Mouse (Mus musculus) induced T-regulatory cell, adult 2 months (primary cell): ENCODE results near the gene Rpl31.

Experiments used
- DNase-seq: peaks from one replicate; pipeline ENCODE4 v3.0.0-alpha.2; 2012; ENCODE audit warnings: low read depth

Gene Rpl31

GRCm38 (mm10) chr1:39367601-39368266, at the start of gene Rpl31:
Gene Rpl31, plus strand, starts transcription at chr1:39367842.
- DNase-seq = peak; percentile 97

GRCm38 (mm10) chr1:39317935-39318334, 49.7 kb upstream of the Rpl31 start:
- no peak for DNase-seq

- DNase-seq = no peak
Measured at GRCm38 (mm10) chr1:39318870-39319269, 48.8 kb upstream of the Rpl31 start.

GRCm38 (mm10) chr1:39321954-39322353, 45.7 kb upstream of the Rpl31 start:
- no peak for DNase-seq

GRCm38 (mm10) chr1:39325228-39325627, 42.4 kb upstream of the Rpl31 start:
- no peak for DNase-seq

- no peak for DNase-seq
Measured at GRCm38 (mm10) chr1:39327546-39327945, 40.1 kb upstream of the Rpl31 start.

GRCm38 (mm10) chr1:39330857-39331594, 36.6 kb upstream of the Rpl31 start:
- DNase-seq = no peak

- no peak for DNase-seq
Measured at GRCm38 (mm10) chr1:39332456-39332855, 35.2 kb upstream of the Rpl31 start.

GRCm38 (mm10) chr1:39335561-39336196, 32.0 kb upstream of the Rpl31 start:
- no peak for DNase-seq

- no peak for DNase-seq
Measured at GRCm38 (mm10) chr1:39336788-39337187, 30.9 kb upstream of the Rpl31 start.

- DNase-seq = no peak
Measured at GRCm38 (mm10) chr1:39338831-39339230, 28.8 kb upstream of the Rpl31 start.

GRCm38 (mm10) chr1:39339455-39339854, 28.2 kb upstream of the Rpl31 start:
- no peak for DNase-seq

GRCm38 (mm10) chr1:39340156-39340555, 27.5 kb upstream of the Rpl31 start:
- DNase-seq = no peak

- DNase-seq = peak; percentile 78
Measured at GRCm38 (mm10) chr1:39340647-39341046, 27.0 kb upstream of the Rpl31 start.

- no peak for DNase-seq
Measured at GRCm38 (mm10) chr1:39341807-39342206, 25.8 kb upstream of the Rpl31 start.

- no peak for DNase-seq
Measured at GRCm38 (mm10) chr1:39343242-39343641, 24.4 kb upstream of the Rpl31 start.

- DNase-seq = no peak
Measured at GRCm38 (mm10) chr1:39344981-39345600, 22.6 kb upstream of the Rpl31 start.

GRCm38 (mm10) chr1:39349001-39349400, 18.6 kb upstream of the Rpl31 start:
- DNase-seq = no peak

GRCm38 (mm10) chr1:39349427-39349826, 18.2 kb upstream of the Rpl31 start:
- DNase-seq = no peak

- DNase-seq = no peak
Measured at GRCm38 (mm10) chr1:39361754-39362514, 5.7 kb upstream of the Rpl31 start.

GRCm38 (mm10) chr1:39362515-39362893, 5.1 kb upstream of the Rpl31 start:
- DNase-seq = no peak

- no peak for DNase-seq
Measured at GRCm38 (mm10) chr1:39365562-39365961, 2.1 kb upstream of the Rpl31 start.
